Mouse (Mus musculus) left cerebral cortex, postnatal 36 days (tissue): ENCODE data around the gene Olfr1508. TPM values are rescaled to one million over a fixed set of nuclear protein-coding genes. Genes with fewer than 3 reads are reported as not detected.
"Not testable (repeated sequence)": the region's sequence is repeated elsewhere in the genome, so short reads cannot be mapped to it uniquely, and the experiment has no call there.

ENCODE experiments used
- DNase-seq, 2 experiments: peaks; one replicate each; pipeline ENCODE4 v3.0.0; 2021 to 2022; ENCODE audit warnings: low spot score in 2 of 2, mixed read lengths in 1 of 2
- intact Hi-C: fragments of 180-260 bp; cut with DNase I; formaldehyde crosslinking; loops from one replicate; pipeline ENCODE4 v1.15.1; 2025
- total RNA-seq, 2 experiments: library from RNA; stranded (reverse); gene quantifications; 2 replicates each; pipeline ENCODE4 v1.2.3; 2021

Olfr1508 gene
- total RNA-seq, result not detected

- DNase-seq, result no peak
- intact Hi-C loops, result no loop called here
Measured at GRCm38 (mm10) chr14:52467395-52467794, at the start of gene Olfr1508. TSS of gene Olfr1508 (minus strand) at chr14:52467495.

GRCm38 (mm10) chr14:52495516-52495915 is 28.2 kb upstream of the Olfr1508 start, which contains the start of gene Olfr1507:
TSS of gene Olfr1507 (minus strand) at chr14:52495749.
- DNase-seq, result no peak
- intact Hi-C loops, result no loop called here

- intact Hi-C loops, result no loop called here
- DNase-seq, result no peak
Measured at GRCm38 (mm10) chr14:52465738-52466137, 1.6 kb downstream of the Olfr1508 start.

GRCm38 (mm10) chr14:52461928-52462327 is 5.4 kb downstream of the Olfr1508 start:
- DNase-seq, result no peak
- intact Hi-C loops, result no loop called here

GRCm38 (mm10) chr14:52451138-52451537 is 16.2 kb downstream of the Olfr1508 start:
- intact Hi-C loops, result no loop called here
- no peak for DNase-seq

GRCm38 (mm10) chr14:52442690-52443089 is 24.6 kb downstream of the Olfr1508 start, which contains the start of gene Olfr1509:
TSS of gene Olfr1509 (plus strand) at chr14:52442990.
- DNase-seq, result no peak
- intact Hi-C loops, result no loop called here

GRCm38 (mm10) chr14:52427686-52428085 is 39.6 kb downstream of the Olfr1508 start:
- intact Hi-C loops, result no loop called here
- DNase-seq, result no peak

- no peak for DNase-seq
- intact Hi-C loops, result no loop called here
Measured at GRCm38 (mm10) chr14:52414273-52414672, 53.0 kb downstream of the Olfr1508 start, which contains the start of gene Olfr1510. TSS of gene Olfr1510 (minus strand) at chr14:52414373.

- intact Hi-C loops, DNase-seq: not testable (repeated sequence)
Measured at GRCm38 (mm10) chr14:52410142-52410919, 57.0 kb downstream of the Olfr1508 start.

Other genes starting within 250 kb of the Olfr1508 start
- 100 to 1,000 TPM in 1 of 2 experiments, 10 to 100 TPM in 1; 99.3 to 148 TPM for gene Chd8, start 209.7 kb downstream of the Olfr1508 start, total RNA-seq
- gene Tox4, start 188.3 kb downstream of the Olfr1508 start, total RNA-seq, result 10 to 100 TPM; 58.6 to 68.3 TPM
- 10 to 100 TPM; 35.9 to 36.2 TPM for gene Rab2b, start 187.9 kb downstream of the Olfr1508 start, total RNA-seq
- gene Mettl3, start 162.4 kb downstream of the Olfr1508 start, total RNA-seq, result 10 to 100 TPM; 26.4 to 49.8 TPM
- 10 to 100 TPM; 29.1 to 32.9 TPM for gene Sall2, start 138.7 kb downstream of the Olfr1508 start, total RNA-seq
- not detected for gene Olfr1513, start 111.1 kb downstream of the Olfr1508 start, total RNA-seq
- not detected for gene Olfr1512, start 88.3 kb downstream of the Olfr1508 start, total RNA-seq
- not detected for gene Olfr1511, start 70.1 kb downstream of the Olfr1508 start, total RNA-seq
- gene Olfr1510, start 53.1 kb downstream of the Olfr1508 start, total RNA-seq, result not detected
- not detected for gene Olfr1509, start 24.5 kb downstream of the Olfr1508 start, total RNA-seq
- gene Olfr1507, start 28.3 kb upstream of the Olfr1508 start, total RNA-seq, result not detected